Mouse (Mus musculus): ENCODE measurements around the gene Lpp. TPM values are rescaled to one million over a fixed set of nuclear protein-coding genes. Genes with fewer than 3 reads are reported as not detected.

Lpp gene
- polyA plus RNA-seq, 1 experiment = 6.2 TPM

- WGBS = 45% methylated on average over 3 of the region's 3 CpGs
- Histone ChIP-seq H3K4me3 (replicated peaks; ENCODE audit: control insufficient read depth, low read depth, low read length) (no peak overlapping the region), H3K4me1 (ENCODE audit: control insufficient read depth, insufficient read depth, low read length) (peaks cover 2% of the 10 kb centered on the region), H3K27ac (ENCODE audit: control insufficient read depth, insufficient read depth, low read depth, low read length, poor library complexity) (no peak overlapping the region)
- TF ChIP-seq CTCF (IDR thresholded peaks at IDR 0.05; ENCODE audit: control insufficient read depth, insufficient read depth, low read length) = no peak
- no peak for TF ChIP-seq POLR2A (IDR thresholded peaks at IDR 0.05; ENCODE audit: borderline replicate concordance, control insufficient read depth, low read depth, low read length)
Measured at GRCm38 (mm10) chr16:24655116-24655515, 261.8 kb downstream of the Lpp start.

- WGBS = 73% methylated on average over 8 of the region's 8 CpGs
- H3K27ac ChIP-seq (ENCODE audit: control insufficient read depth, insufficient read depth, low read depth, low read length, poor library complexity) = no peak overlapping the region
- no peak for TF ChIP-seq CTCF (IDR thresholded peaks at IDR 0.05; ENCODE audit: control insufficient read depth, insufficient read depth, low read length)
- TF ChIP-seq POLR2A (IDR thresholded peaks at IDR 0.05; ENCODE audit: borderline replicate concordance, control insufficient read depth, low read depth, low read length) = no peak
- peaks cover 2% of the 10 kb centered on the region for H3K4me1 ChIP-seq (ENCODE audit: control insufficient read depth, insufficient read depth, low read length)
- no peak overlapping the region for H3K4me3 ChIP-seq (replicated peaks; ENCODE audit: control insufficient read depth, low read depth, low read length)
Measured at GRCm38 (mm10) chr16:24656026-24656425, 262.7 kb downstream of the Lpp start.

- Histone ChIP-seq H3K4me3 (replicated peaks; ENCODE audit: control insufficient read depth, low read depth, low read length) (no peak overlapping the region), H3K4me1 (ENCODE audit: control insufficient read depth, insufficient read depth, low read length) (peaks cover 2% of the 10 kb centered on the region), H3K27ac (ENCODE audit: control insufficient read depth, insufficient read depth, low read depth, low read length, poor library complexity) (no peak overlapping the region)
- WGBS = 46% methylated on average over 5 of the region's 5 CpGs
- TF ChIP-seq POLR2A (IDR thresholded peaks at IDR 0.05; ENCODE audit: borderline replicate concordance, control insufficient read depth, low read depth, low read length) (no peak), CTCF (IDR thresholded peaks at IDR 0.05; ENCODE audit: control insufficient read depth, insufficient read depth, low read length) (no peak)
Measured at GRCm38 (mm10) chr16:24656752-24657151, 263.4 kb downstream of the Lpp start.

- WGBS = 57% methylated on average over 2 of the region's 2 CpGs
Measured at GRCm38 (mm10) chr16:24659049-24659448, 265.7 kb downstream of the Lpp start.

GRCm38 (mm10) chr16:24664131-24664530 lies 270.8 kb downstream of the Lpp start:
- Histone ChIP-seq H3K4me3 (replicated peaks; ENCODE audit: control insufficient read depth, low read depth, low read length) (no peak overlapping the region), H3K4me1 (ENCODE audit: control insufficient read depth, insufficient read depth, low read length) (no peaks in the 10 kb centered on the region; the same call in 1 of the 2 replicates), H3K27ac (ENCODE audit: control insufficient read depth, insufficient read depth, low read depth, low read length, poor library complexity) (no peak overlapping the region)
- no peak for TF ChIP-seq POLR2A (IDR thresholded peaks at IDR 0.05; ENCODE audit: borderline replicate concordance, control insufficient read depth, low read depth, low read length)
- TF ChIP-seq CTCF (IDR thresholded peaks at IDR 0.05; ENCODE audit: control insufficient read depth, insufficient read depth, low read length) = no peak

More at GRCm38 (mm10) chr16:24659049-24659448, 265.7 kb downstream of the Lpp start:
- no peaks in the 10 kb centered on the region for H3K4me1 ChIP-seq (ENCODE audit: control insufficient read depth, insufficient read depth, low read length)
- H3K4me3 ChIP-seq (replicated peaks; ENCODE audit: control insufficient read depth, low read depth, low read length) = no peak overlapping the region
- TF ChIP-seq POLR2A (IDR thresholded peaks at IDR 0.05; ENCODE audit: borderline replicate concordance, control insufficient read depth, low read depth, low read length) = no peak
- no peak for TF ChIP-seq CTCF (IDR thresholded peaks at IDR 0.05; ENCODE audit: control insufficient read depth, insufficient read depth, low read length)
- no peak overlapping the region for H3K27ac ChIP-seq (ENCODE audit: control insufficient read depth, insufficient read depth, low read depth, low read length, poor library complexity)

- Histone ChIP-seq H3K4me1 (ENCODE audit: control insufficient read depth, insufficient read depth, low read length) (no peaks in the 10 kb centered on the region; the same call in 1 of the 2 replicates), H3K27ac (ENCODE audit: control insufficient read depth, insufficient read depth, low read depth, low read length, poor library complexity) (no peak overlapping the region), H3K4me3 (replicated peaks; ENCODE audit: control insufficient read depth, low read depth, low read length) (no peak overlapping the region)
- WGBS = 26% methylated on average over 5 of the region's 5 CpGs
- TF ChIP-seq CTCF (IDR thresholded peaks at IDR 0.05; ENCODE audit: control insufficient read depth, insufficient read depth, low read length) (no peak), POLR2A (IDR thresholded peaks at IDR 0.05; ENCODE audit: borderline replicate concordance, control insufficient read depth, low read depth, low read length) (no peak)
Measured at GRCm38 (mm10) chr16:24669718-24670460, 276.6 kb downstream of the Lpp start.

- H3K4me1 ChIP-seq (ENCODE audit: control insufficient read depth, insufficient read depth, low read length) = no peaks in the 10 kb centered on the region
- H3K27ac ChIP-seq (ENCODE audit: control insufficient read depth, insufficient read depth, low read depth, low read length, poor library complexity) = no peak overlapping the region
- H3K4me3 ChIP-seq (replicated peaks; ENCODE audit: control insufficient read depth, low read depth, low read length) = no peak overlapping the region
- TF ChIP-seq CTCF (IDR thresholded peaks at IDR 0.05; ENCODE audit: control insufficient read depth, insufficient read depth, low read length) (no peak), POLR2A (IDR thresholded peaks at IDR 0.05; ENCODE audit: borderline replicate concordance, control insufficient read depth, low read depth, low read length) (no peak)
Measured at GRCm38 (mm10) chr16:24678942-24679341, 285.6 kb downstream of the Lpp start.

- Histone ChIP-seq H3K27ac (ENCODE audit: control insufficient read depth, insufficient read depth, low read depth, low read length, poor library complexity) (no peak overlapping the region), H3K4me1 (ENCODE audit: control insufficient read depth, insufficient read depth, low read length) (no peaks in the 10 kb centered on the region), H3K4me3 (replicated peaks; ENCODE audit: control insufficient read depth, low read depth, low read length) (no peak overlapping the region)
- no peak for TF ChIP-seq CTCF (IDR thresholded peaks at IDR 0.05; ENCODE audit: control insufficient read depth, insufficient read depth, low read length)
- TF ChIP-seq POLR2A (IDR thresholded peaks at IDR 0.05; ENCODE audit: borderline replicate concordance, control insufficient read depth, low read depth, low read length) = no peak
- 83% methylated on average over 4 of the region's 4 CpGs for WGBS
Measured at GRCm38 (mm10) chr16:24695062-24695461, 301.8 kb downstream of the Lpp start.
